Mouse (Mus musculus): ENCODE measurements around the gene Ms4a10. TPM values are rescaled to one million over a fixed set of nuclear protein-coding genes. Genes with fewer than 3 reads are reported as not detected.

Ms4a10 gene
- total RNA-seq (2014; rRNA removed): not detected in 2 replicates
- polyA plus RNA-seq (2015; fragmentation: Nextera tagmentation; extraction: Ambion mirVana): not detected in 2 replicates

DNA sequence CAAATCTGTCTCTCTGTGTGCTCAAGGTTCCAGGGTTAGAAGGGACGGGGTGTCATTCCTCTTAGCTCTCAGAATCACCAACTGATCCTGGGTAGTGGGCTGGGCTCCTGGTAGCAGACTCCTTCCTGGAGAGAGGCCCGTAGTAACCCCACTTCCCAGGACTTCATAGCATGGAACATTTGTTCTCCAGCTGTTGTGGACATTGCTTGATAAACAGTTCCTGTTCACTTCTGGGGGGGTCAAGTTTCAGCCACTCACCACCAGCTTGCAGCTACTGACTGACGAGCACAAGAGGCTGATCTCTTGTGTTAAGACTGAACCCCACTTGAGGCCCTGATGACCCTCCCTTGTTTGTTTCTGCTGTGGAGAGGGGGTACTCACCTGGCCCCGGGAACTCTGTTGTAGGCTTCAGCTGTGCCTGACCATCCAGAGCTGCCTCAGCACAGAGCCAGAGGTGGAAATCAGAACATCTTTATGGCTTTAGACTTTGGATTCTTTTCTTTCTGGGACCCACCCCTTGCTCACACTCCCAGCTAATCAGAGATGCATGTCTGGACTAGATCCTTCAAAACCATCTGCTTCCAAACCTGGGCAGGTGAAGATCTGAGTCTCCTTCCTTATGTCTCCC, at the start of gene Ms4a10:
TSS of gene Ms4a10 (minus strand) at position 433 of the 628 bp plus-strand sequence.
- H3K9ac ChIP-seq (replicated peaks; ENCODE audit: low read length, poor library complexity, severe bottlenecking): no peak within 1 kb of the TSS
- no peak within 1 kb of the TSS for H3K4me2 ChIP-seq (ENCODE audit: low read depth, low read length, poor library complexity, severe bottlenecking)
- no peaks in the 10 kb centered on the region for H3K36me3 ChIP-seq (ENCODE audit: insufficient read depth, low read length)
- TF ChIP-seq CTCF (IDR thresholded peaks at IDR 0.05): no peak
- 74% methylated on average over 4 of the region's 4 CpGs for WGBS
- DNase-seq (ENCODE audit: low spot score) (no peak), ATAC-seq (ENCODE audit: low FRiP score) (no peak)
- H3K4me1 ChIP-seq (ENCODE audit: insufficient read depth, low read length): no peaks in the 10 kb centered on the region
- H3K4me3 ChIP-seq (ENCODE audit: low read depth, low read length): no peak within 1 kb of the TSS
- H3K9me3 ChIP-seq (ENCODE audit: low read length): no peaks in the 10 kb centered on the region
- H3K27me3 ChIP-seq (ENCODE audit: insufficient read depth, low read length): no peaks in the 10 kb centered on the region
- H3K27ac ChIP-seq (ENCODE audit: low read depth, low read length): no peak within 1 kb of the TSS

GRCm38 (mm10) chr19:11022382-11022781, 47.9 kb upstream of the Ms4a10 start:
- Histone ChIP-seq H3K27me3 (ENCODE audit: insufficient read depth, low read length) (no peaks in the 10 kb centered on the region), H3K27ac (ENCODE audit: low read depth, low read length) (no peak overlapping the region), H3K9me3 (ENCODE audit: low read length) (no peaks in the 10 kb centered on the region), H3K4me2 (ENCODE audit: low read depth, low read length, poor library complexity, severe bottlenecking) (no peak overlapping the region), H3K4me1 (ENCODE audit: insufficient read depth, low read length) (no peaks in the 10 kb centered on the region), H3K36me3 (ENCODE audit: insufficient read depth, low read length) (no peaks in the 10 kb centered on the region), H3K9ac (replicated peaks; ENCODE audit: low read length, poor library complexity, severe bottlenecking) (no peak overlapping the region), H3K4me3 (ENCODE audit: low read depth, low read length) (no peak overlapping the region)
- ATAC-seq (ENCODE audit: low FRiP score): no peak
- DNase-seq (ENCODE audit: low spot score): no peak
- no peak for TF ChIP-seq CTCF (IDR thresholded peaks at IDR 0.05)

DNA sequence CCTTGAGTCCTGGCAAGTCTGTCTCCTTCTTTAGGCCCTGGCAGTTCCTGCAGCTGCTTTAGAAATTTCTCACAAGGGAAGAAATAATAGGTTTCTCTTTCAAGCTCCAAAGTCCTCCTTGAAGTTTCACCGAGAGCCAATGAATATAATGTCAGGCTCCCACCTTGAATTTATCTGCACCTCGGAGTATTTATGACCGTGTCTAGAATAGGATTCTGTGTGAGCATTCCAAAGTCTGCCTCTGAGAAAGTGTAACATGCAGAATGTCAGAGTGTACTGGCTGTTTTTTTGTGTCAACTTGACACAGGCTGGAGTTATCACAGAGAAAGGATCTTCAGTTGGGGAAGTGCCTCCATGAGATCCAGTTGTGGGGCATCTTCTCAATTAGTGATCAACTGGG, 43.4 kb upstream of the Ms4a10 start, which contains the start of gene Ms4a18:
TSS of gene Ms4a18 (minus strand) at position 141 of the 400 bp plus-strand sequence.
- Histone ChIP-seq H3K9me3 (ENCODE audit: low read length) (no peaks in the 10 kb centered on the region), H3K4me2 (ENCODE audit: low read depth, low read length, poor library complexity, severe bottlenecking) (no peak within 1 kb of the TSS), H3K9ac (replicated peaks; ENCODE audit: low read length, poor library complexity, severe bottlenecking) (no peak within 1 kb of the TSS), H3K4me1 (ENCODE audit: insufficient read depth, low read length) (no peaks in the 10 kb centered on the region), H3K27ac (ENCODE audit: low read depth, low read length) (no peak within 1 kb of the TSS), H3K27me3 (ENCODE audit: insufficient read depth, low read length) (no peaks in the 10 kb centered on the region), H3K36me3 (ENCODE audit: insufficient read depth, low read length) (no peaks in the 10 kb centered on the region), H3K4me3 (ENCODE audit: low read depth, low read length) (no peak within 1 kb of the TSS)
- no peak for DNase-seq (ENCODE audit: low spot score)
- no peak for TF ChIP-seq CTCF (IDR thresholded peaks at IDR 0.05)
- 88% methylated on average over 3 of the region's 3 CpGs for WGBS
- ATAC-seq (ENCODE audit: low FRiP score): no peak

GRCm38 (mm10) chr19:11017251-11017650, 42.8 kb upstream of the Ms4a10 start:
- H3K27ac ChIP-seq (ENCODE audit: low read depth, low read length): no peak overlapping the region
- TF ChIP-seq CTCF (IDR thresholded peaks at IDR 0.05): no peak
- no peaks in the 10 kb centered on the region for H3K4me1 ChIP-seq (ENCODE audit: insufficient read depth, low read length)
- no peak overlapping the region for H3K4me3 ChIP-seq (ENCODE audit: low read depth, low read length)
- H3K4me2 ChIP-seq (ENCODE audit: low read depth, low read length, poor library complexity, severe bottlenecking): no peak overlapping the region
- no peak overlapping the region for H3K9ac ChIP-seq (replicated peaks; ENCODE audit: low read length, poor library complexity, severe bottlenecking)
- 77% methylated on average over 2 of the region's 2 CpGs for WGBS
- ATAC-seq (ENCODE audit: low FRiP score) (no peak), DNase-seq (ENCODE audit: low spot score) (no peak)
- no peaks in the 10 kb centered on the region for H3K27me3 ChIP-seq (ENCODE audit: insufficient read depth, low read length)
- H3K36me3 ChIP-seq (ENCODE audit: insufficient read depth, low read length): no peaks in the 10 kb centered on the region
- H3K9me3 ChIP-seq (ENCODE audit: low read length): no peaks in the 10 kb centered on the region

DNA sequence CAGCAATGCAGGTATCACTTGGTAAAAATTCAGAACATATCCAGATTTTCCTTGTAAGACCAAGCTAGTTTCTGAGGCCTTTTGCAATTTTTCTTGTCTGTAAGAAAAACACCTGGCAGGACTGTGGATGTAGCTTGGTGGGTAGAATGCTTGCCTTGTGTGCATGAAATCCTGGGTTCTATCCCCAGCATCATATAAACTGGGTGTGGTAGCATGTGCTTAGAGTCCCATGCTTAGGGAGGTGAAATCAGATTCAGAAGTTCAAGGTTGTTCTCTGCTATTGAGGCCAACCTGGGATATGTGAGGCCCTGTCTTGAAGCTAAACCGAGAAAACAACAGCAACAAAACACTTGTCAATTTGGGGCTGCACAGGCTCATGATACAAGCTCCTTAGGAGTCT, 41.5 kb upstream of the Ms4a10 start:
- no peak for TF ChIP-seq CTCF (IDR thresholded peaks at IDR 0.05)
- Histone ChIP-seq H3K4me2 (ENCODE audit: low read depth, low read length, poor library complexity, severe bottlenecking) (no peak overlapping the region), H3K4me1 (ENCODE audit: insufficient read depth, low read length) (no peaks in the 10 kb centered on the region), H3K27ac (ENCODE audit: low read depth, low read length) (no peak overlapping the region), H3K36me3 (ENCODE audit: insufficient read depth, low read length) (no peaks in the 10 kb centered on the region), H3K9me3 (ENCODE audit: low read length) (no peaks in the 10 kb centered on the region), H3K27me3 (ENCODE audit: insufficient read depth, low read length) (no peaks in the 10 kb centered on the region), H3K9ac (replicated peaks; ENCODE audit: low read length, poor library complexity, severe bottlenecking) (no peak overlapping the region), H3K4me3 (ENCODE audit: low read depth, low read length) (no peak overlapping the region)
- 83% methylated on average over 1 of the region's 1 CpGs for WGBS
- ATAC-seq (ENCODE audit: low FRiP score) (no peak), DNase-seq (ENCODE audit: low spot score) (no peak)

DNA sequence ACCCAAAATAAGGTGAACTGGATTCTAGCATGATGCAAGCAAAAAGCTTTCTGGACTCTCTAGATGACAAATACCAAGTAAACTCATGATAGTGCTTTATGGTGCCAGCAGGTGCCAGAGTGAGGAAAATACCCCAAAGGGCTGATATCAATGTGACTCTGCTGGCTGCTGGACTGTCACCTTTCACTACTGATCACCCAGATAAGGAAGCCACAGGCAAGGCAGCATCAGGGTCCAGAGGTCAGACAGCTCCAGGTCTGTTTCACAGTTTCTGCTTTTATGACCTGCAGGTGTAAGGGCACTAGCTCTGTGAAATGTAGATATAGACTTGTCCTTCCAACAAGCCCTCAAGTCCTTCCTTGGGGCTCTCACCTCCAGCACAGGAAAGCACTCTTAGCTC, 41.0 kb upstream of the Ms4a10 start:
- DNase-seq (ENCODE audit: low spot score): no peak
- no peak overlapping the region for H3K27ac ChIP-seq (ENCODE audit: low read depth, low read length)
- H3K36me3 ChIP-seq (ENCODE audit: insufficient read depth, low read length): no peaks in the 10 kb centered on the region
- H3K4me3 ChIP-seq (ENCODE audit: low read depth, low read length): no peak overlapping the region
- no peak overlapping the region for H3K4me2 ChIP-seq (ENCODE audit: low read depth, low read length, poor library complexity, severe bottlenecking)
- no peak for ATAC-seq (ENCODE audit: low FRiP score)
- H3K9me3 ChIP-seq (ENCODE audit: low read length): no peaks in the 10 kb centered on the region
- no peak overlapping the region for H3K9ac ChIP-seq (replicated peaks; ENCODE audit: low read length, poor library complexity, severe bottlenecking)
- no peaks in the 10 kb centered on the region for H3K4me1 ChIP-seq (ENCODE audit: insufficient read depth, low read length)
- no peak for TF ChIP-seq CTCF (IDR thresholded peaks at IDR 0.05)
- H3K27me3 ChIP-seq (ENCODE audit: insufficient read depth, low read length): no peaks in the 10 kb centered on the region

Measured in midbrain, postnatal 0 days (tissue).